Mouse (Mus musculus): ENCODE results near the gene Pcgf6. TPM values are rescaled to one million over a fixed set of nuclear protein-coding genes. Genes with fewer than 3 reads are reported as not detected.
"Not testable (repeated sequence)": the region's sequence is repeated elsewhere in the genome, so short reads cannot be mapped to it uniquely, and the experiment has no call there.

Gene Pcgf6
- polyA plus RNA-seq, 1 experiment = 4.9 TPM

- no peak overlapping the region for H3K27ac ChIP-seq (ENCODE audit: insufficient read depth, low read depth, low read length)
- no peak overlapping the region for H3K4me3 ChIP-seq (ENCODE audit: insufficient read depth, low read length)
- TF ChIP-seq CTCF (IDR thresholded peaks at IDR 0.05; ENCODE audit: low read depth, low read length) (no peak), POLR2A (IDR thresholded peaks at IDR 0.05; ENCODE audit: borderline replicate concordance, low read depth, low read length) (no peak)
- peaks cover 15% of the 10 kb centered on the region for H3K4me1 ChIP-seq (ENCODE audit: control insufficient read depth, insufficient read depth, low read length)
Measured at GRCm38 (mm10) chr19:47005873-47006272, 44.8 kb downstream of the Pcgf6 start.

- Histone ChIP-seq H3K4me3 (ENCODE audit: insufficient read depth, low read length) (no peak overlapping the region), H3K4me1 (ENCODE audit: control insufficient read depth, insufficient read depth, low read length) (peaks cover 15% of the 10 kb centered on the region), H3K27ac (ENCODE audit: insufficient read depth, low read depth, low read length) (peak overlapping the region; percentile 72)
- TF ChIP-seq POLR2A (IDR thresholded peaks at IDR 0.05; ENCODE audit: borderline replicate concordance, low read depth, low read length) (no peak), CTCF (IDR thresholded peaks at IDR 0.05; ENCODE audit: low read depth, low read length) (no peak)
Measured at GRCm38 (mm10) chr19:47003742-47004511, 46.8 kb downstream of the Pcgf6 start.

GRCm38 (mm10) chr19:47000357-47000756, 50.3 kb downstream of the Pcgf6 start:
- not testable (repeated sequence) for H3K27ac ChIP-seq (ENCODE audit: insufficient read depth, low read depth, low read length); H3K4me3 ChIP-seq (ENCODE audit: insufficient read depth, low read length)
- H3K4me1 ChIP-seq (ENCODE audit: control insufficient read depth, insufficient read depth, low read length) = peaks cover 29% of the 10 kb centered on the region

- peaks cover 26% of the 10 kb centered on the region for H3K4me1 ChIP-seq (ENCODE audit: control insufficient read depth, insufficient read depth, low read length)
- no peak for TF ChIP-seq POLR2A (IDR thresholded peaks at IDR 0.05; ENCODE audit: borderline replicate concordance, low read depth, low read length)
- no peak for TF ChIP-seq CTCF (IDR thresholded peaks at IDR 0.05; ENCODE audit: low read depth, low read length)
- H3K4me3 ChIP-seq (ENCODE audit: insufficient read depth, low read length) = no peak overlapping the region
- no peak overlapping the region for H3K27ac ChIP-seq (ENCODE audit: insufficient read depth, low read depth, low read length)
Measured at GRCm38 (mm10) chr19:46999753-47000152, 51.0 kb downstream of the Pcgf6 start.

DNA sequence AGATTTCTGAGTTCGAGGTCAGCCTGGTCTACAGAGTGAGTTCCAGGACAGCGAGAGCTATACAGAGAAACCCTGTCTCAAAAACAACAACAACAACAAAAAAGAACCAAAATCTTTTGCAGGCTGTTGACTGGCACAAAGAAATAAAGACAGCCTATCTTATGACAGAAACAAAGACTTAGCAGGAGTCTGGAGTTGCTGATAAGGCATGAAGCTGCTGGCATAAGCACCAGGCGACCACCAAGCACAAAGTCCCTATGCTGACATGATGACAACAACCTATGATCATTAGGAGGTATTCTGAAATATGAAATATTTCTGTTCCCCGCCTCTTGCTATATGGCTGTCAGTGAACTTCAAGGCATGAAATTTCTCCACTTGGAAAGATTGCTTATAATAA, 51.8 kb downstream of the Pcgf6 start:
- Histone ChIP-seq H3K27ac (ENCODE audit: insufficient read depth, low read depth, low read length) (no peak overlapping the region), H3K4me1 (ENCODE audit: control insufficient read depth, insufficient read depth, low read length) (peaks cover 21% of the 10 kb centered on the region), H3K4me3 (ENCODE audit: insufficient read depth, low read length) (no peak overlapping the region)
- no peak for TF ChIP-seq POLR2A (IDR thresholded peaks at IDR 0.05; ENCODE audit: borderline replicate concordance, low read depth, low read length)
- TF ChIP-seq CTCF (IDR thresholded peaks at IDR 0.05; ENCODE audit: low read depth, low read length) = no peak

DNA sequence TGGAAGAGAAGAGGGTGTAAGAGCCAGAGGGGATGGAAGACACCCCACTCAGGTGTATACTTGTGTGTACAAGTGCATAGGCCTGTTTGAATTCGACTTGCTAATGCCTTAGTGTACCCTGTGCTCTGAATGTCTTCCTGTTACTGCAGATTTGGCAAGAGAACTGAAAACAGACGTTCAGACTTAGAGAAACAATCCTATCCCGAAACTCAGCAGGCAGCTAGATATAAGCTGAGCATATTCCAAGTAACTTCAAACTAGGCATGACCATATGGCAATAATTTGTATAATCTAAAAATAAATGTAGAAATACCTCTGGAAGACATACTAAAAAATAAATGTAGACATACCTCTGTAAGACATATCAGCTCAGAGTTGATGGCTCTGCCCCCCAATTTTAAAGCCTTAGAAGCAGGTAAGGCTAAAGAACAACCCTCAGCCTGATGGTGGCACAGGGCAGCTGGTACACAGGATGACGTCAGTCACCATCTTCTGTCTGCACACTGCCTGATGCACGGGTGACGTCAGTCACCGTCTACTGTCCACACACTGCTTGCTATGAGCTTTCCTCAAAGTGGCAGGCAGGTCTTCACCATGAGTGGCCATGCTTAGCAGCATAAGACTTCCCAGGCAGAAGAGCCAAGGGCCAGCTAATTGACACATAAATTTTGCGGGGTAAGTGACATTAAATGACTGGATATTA, 52.4 kb downstream of the Pcgf6 start:
- TF ChIP-seq CTCF (IDR thresholded peaks at IDR 0.05; ENCODE audit: low read depth, low read length) (no peak), POLR2A (IDR thresholded peaks at IDR 0.05; ENCODE audit: borderline replicate concordance, low read depth, low read length) (no peak)
- H3K27ac ChIP-seq (ENCODE audit: insufficient read depth, low read depth, low read length) = no peak overlapping the region
- no peak overlapping the region for H3K4me3 ChIP-seq (ENCODE audit: insufficient read depth, low read length)
- peaks cover 15% of the 10 kb centered on the region for H3K4me1 ChIP-seq (ENCODE audit: control insufficient read depth, insufficient read depth, low read length)

GRCm38 (mm10) chr19:46996095-46996494, 54.6 kb downstream of the Pcgf6 start:
- Histone ChIP-seq H3K4me3 (ENCODE audit: insufficient read depth, low read length) (no peak overlapping the region), H3K27ac (ENCODE audit: insufficient read depth, low read depth, low read length) (no peak overlapping the region), H3K4me1 (ENCODE audit: control insufficient read depth, insufficient read depth, low read length) (peaks cover 13% of the 10 kb centered on the region)
- no peak for TF ChIP-seq POLR2A (IDR thresholded peaks at IDR 0.05; ENCODE audit: borderline replicate concordance, low read depth, low read length)
- TF ChIP-seq CTCF (IDR thresholded peaks at IDR 0.05; ENCODE audit: low read depth, low read length) = no peak

GRCm38 (mm10) chr19:46992329-46992728, 58.4 kb downstream of the Pcgf6 start:
- H3K4me1 ChIP-seq (ENCODE audit: control insufficient read depth, insufficient read depth, low read length) = peaks cover 33% of the 10 kb centered on the region
- not testable (repeated sequence) for H3K27ac ChIP-seq (ENCODE audit: insufficient read depth, low read depth, low read length)

GRCm38 (mm10) chr19:46991145-46991544, 59.6 kb downstream of the Pcgf6 start:
- no peak overlapping the region for H3K27ac ChIP-seq (ENCODE audit: insufficient read depth, low read depth, low read length)
- H3K4me1 ChIP-seq (ENCODE audit: control insufficient read depth, insufficient read depth, low read length) = peaks cover 29% of the 10 kb centered on the region
- TF ChIP-seq CTCF (IDR thresholded peaks at IDR 0.05; ENCODE audit: low read depth, low read length) (peak; percentile 83), POLR2A (IDR thresholded peaks at IDR 0.05; ENCODE audit: borderline replicate concordance, low read depth, low read length) (no peak)
- no peak overlapping the region for H3K4me3 ChIP-seq (ENCODE audit: insufficient read depth, low read length)

More at GRCm38 (mm10) chr19:46992329-46992728, 58.4 kb downstream of the Pcgf6 start:
- not testable (repeated sequence) for H3K4me3 ChIP-seq (ENCODE audit: insufficient read depth, low read length)

DNA sequence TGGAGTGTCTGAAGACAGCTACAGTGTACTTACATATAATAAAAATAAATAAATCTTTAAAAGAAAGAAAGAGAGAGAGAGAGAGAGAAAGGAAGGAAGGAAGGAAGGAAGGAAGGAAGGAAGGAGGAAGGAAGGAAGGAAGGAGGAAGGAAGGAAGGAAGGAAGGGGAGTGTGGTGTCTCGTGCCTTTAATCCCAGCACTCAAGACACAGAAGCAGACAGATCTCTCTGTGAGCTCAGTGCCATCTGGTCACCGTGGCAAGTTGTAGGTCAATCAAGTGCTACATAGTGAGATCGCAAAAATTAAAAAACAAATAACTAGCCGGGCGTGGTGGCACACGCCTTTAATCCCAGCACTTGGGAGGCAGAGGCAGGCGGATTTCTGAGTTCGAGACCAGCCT, 60.1 kb downstream of the Pcgf6 start:
- H3K27ac ChIP-seq (ENCODE audit: insufficient read depth, low read depth, low read length); H3K4me3 ChIP-seq (ENCODE audit: insufficient read depth, low read length): not testable (repeated sequence)
- peaks cover 30% of the 10 kb centered on the region for H3K4me1 ChIP-seq (ENCODE audit: control insufficient read depth, insufficient read depth, low read length)

Data from bone marrow macrophage, adult 2 months (primary cell).